Mouse (Mus musculus): ENCODE results near the gene Ubr7. TPM values are rescaled to one million over a fixed set of nuclear protein-coding genes. Genes with fewer than 3 reads are reported as not detected.

Gene Ubr7
- total RNA-seq (2023) = 10 to 100 TPM; 13.9 to 15.4 TPM

GRCm38 (mm10) chr12:102757689-102758402, at the start of gene Ubr7, which contains the start of the genes Gm28051 and Gon7:
TSS of gene Ubr7 (plus strand) at chr12:102757967.
TSS of gene Gm28051 (minus strand) at chr12:102757765.
TSS of gene Gon7 (minus strand) at chr12:102757803.

GRCm38 (mm10) chr12:102743589-102744574, 13.9 kb upstream of the Ubr7 start, which contains the start of the genes Moap1 and Tmem251:
TSS of gene Moap1 (minus strand) at chr12:102743661.
TSS of gene Tmem251 (plus strand) at chr12:102743762.

GRCm38 (mm10) chr12:102758403-102758756, 613 bp downstream of the Ubr7 start, which contains the start of gene Gm20604:
TSS of gene Gm20604 (minus strand) at chr12:102758672.

Other genes starting within 250 kb of the Ubr7 start
- gene Chga, start 203.0 kb upstream of the Ubr7 start, total RNA-seq (2023) = not detected
- 10 to 100 TPM; 36.2 to 39.1 TPM for gene Itpk1, start 53.0 kb upstream of the Ubr7 start, total RNA-seq (2023)
- gene Moap1, start 14.3 kb upstream of the Ubr7 start, total RNA-seq (2023) = 1 to 10 TPM; 4.4 to 6.1 TPM
- gene Tmem251, start 14.2 kb upstream of the Ubr7 start, total RNA-seq (2023) = 10 to 100 TPM; 13.9 to 15.3 TPM
- gene Gm28051, start 202 bp upstream of the Ubr7 start, total RNA-seq (2023) = not detected
- 10 to 100 TPM; 16.7 to 16.9 TPM for gene Gon7, start 164 bp upstream of the Ubr7 start, total RNA-seq (2023)
- gene Gm20604, start 705 bp downstream of the Ubr7 start, total RNA-seq (2023) = 1 to 10 TPM; 6.1 to 6.8 TPM
- gene Btbd7, start 120.5 kb downstream of the Ubr7 start, total RNA-seq (2023) = 10 to 100 TPM; 35.7 to 38.0 TPM
- gene Cox8c, start 141.3 kb downstream of the Ubr7 start, total RNA-seq (2023) = not detected
- gene Unc79, start 190.9 kb downstream of the Ubr7 start, total RNA-seq (2023) = not detected